Mouse (Mus musculus) liver, adult 2 months (tissue): ENCODE data around the gene Tgfbr2.

Experiments
- CTCF ChIP-seq: fragments of 200-500 bp; IDR thresholded peaks from 2 replicates; pipeline ENCODE4 v1.5.1; 2011; ENCODE audit warnings: low read depth, low read length, control low read depth
- POLR2A ChIP-seq: fragments of 200-500 bp; IDR thresholded peaks from 2 replicates; pipeline ENCODE4 v1.6.1; 2011; ENCODE audit warnings: low read length, control low read depth; ENCODE audit not compliant: insufficient read depth; ENCODE audit errors: extremely low read depth

- TF ChIP-seq CTCF (no peak), POLR2A (no peak)
Measured at GRCm38 (mm10) chr9:116108729-116109128, 66.4 kb downstream of the Tgfbr2 start.
